Mouse (Mus musculus): Measurements from ENCODE around the gene Rph3al. TPM values are rescaled to one million over a fixed set of nuclear protein-coding genes. Genes with fewer than 3 reads are reported as not detected.

The Rph3al gene
- polyA plus RNA-seq, 1 experiment from 2014 or later = 1.7 TPM

GRCm38 (mm10) chr11:75922741-75923140, 15.5 kb downstream of the Rph3al start:
- Histone ChIP-seq H3K4me1 (peaks cover 13% of the 10 kb centered on the region; the same call in 1 of the 2 replicates), H3K36me3 (replicated peaks) (no peaks in the 10 kb centered on the region), H3K27me3 (no peaks in the 10 kb centered on the region; the same call in 1 of the 2 replicates), H3K4me3 (replicated peaks) (no peak overlapping the region), H3K9me3 (no peaks in the 10 kb centered on the region), H3K4me2 (no peak overlapping the region), H3K27ac (no peak overlapping the region), H3K9ac (no peak overlapping the region)
- 82% methylated on average over 4 of the region's 4 CpGs for WGBS
- ATAC-seq (ENCODE audit: low FRiP score) = no peak

- no peak overlapping the region for H3K9ac ChIP-seq
- no peak overlapping the region for H3K4me3 ChIP-seq (replicated peaks)
- H3K27me3 ChIP-seq = 0 out of 2 replicates have a peak, but pooled peaks cover 6% of the 10 kb centered on the region
- no peak overlapping the region for H3K27ac ChIP-seq
- H3K36me3 ChIP-seq (replicated peaks) = no peaks in the 10 kb centered on the region
- no peaks in the 10 kb centered on the region for H3K9me3 ChIP-seq
- H3K4me1 ChIP-seq = no peaks in the 10 kb centered on the region; the same call in 1 of the 2 replicates
- no peak overlapping the region for H3K4me2 ChIP-seq
- WGBS = 91% methylated on average over 6 of the region's 6 CpGs
- no peak for ATAC-seq (ENCODE audit: low FRiP score)
Observed at GRCm38 (mm10) chr11:75919139-75919538, 19.1 kb downstream of the Rph3al start.

- Histone ChIP-seq H3K36me3 (replicated peaks) (no peaks in the 10 kb centered on the region), H3K4me1 (no peaks in the 10 kb centered on the region; the same call in 1 of the 2 replicates), H3K4me3 (replicated peaks) (no peak overlapping the region), H3K4me2 (no peak overlapping the region), H3K9ac (no peak overlapping the region), H3K27me3 (0 out of 2 replicates have a peak, but pooled peaks cover 6% of the 10 kb centered on the region), H3K9me3 (no peaks in the 10 kb centered on the region), H3K27ac (no peak overlapping the region)
- 84% methylated on average over 3 of the region's 3 CpGs for WGBS
- ATAC-seq (ENCODE audit: low FRiP score) = no peak
Observed at GRCm38 (mm10) chr11:75917340-75917739, 20.9 kb downstream of the Rph3al start.

GRCm38 (mm10) chr11:75913953-75914352, 24.3 kb downstream of the Rph3al start:
- Histone ChIP-seq H3K36me3 (replicated peaks) (no peaks in the 10 kb centered on the region), H3K4me3 (replicated peaks) (no peak overlapping the region), H3K4me2 (no peak overlapping the region), H3K9me3 (no peaks in the 10 kb centered on the region), H3K27ac (no peak overlapping the region), H3K27me3 (0 out of 2 replicates have a peak, but pooled peaks cover 6% of the 10 kb centered on the region), H3K4me1 (no peaks in the 10 kb centered on the region), H3K9ac (no peak overlapping the region)
- ATAC-seq (ENCODE audit: low FRiP score) = no peak
- WGBS = 61% methylated on average over 3 of the region's 3 CpGs

GRCm38 (mm10) chr11:75912944-75913657, 25.1 kb downstream of the Rph3al start:
- H3K36me3 ChIP-seq (replicated peaks) = no peaks in the 10 kb centered on the region
- WGBS = 55% methylated on average over 10 of the region's 10 CpGs
- no peak overlapping the region; the same call in 1 of the 2 replicates for H3K9ac ChIP-seq
- H3K4me3 ChIP-seq (replicated peaks) = no peak overlapping the region
- H3K4me1 ChIP-seq = no peaks in the 10 kb centered on the region
- H3K4me2 ChIP-seq = no peak overlapping the region
- 0 out of 2 replicates have a peak, but pooled peaks cover 6% of the 10 kb centered on the region for H3K27me3 ChIP-seq
- H3K27ac ChIP-seq = no peak overlapping the region
- no peaks in the 10 kb centered on the region for H3K9me3 ChIP-seq
- ATAC-seq (ENCODE audit: low FRiP score) = no peak

- WGBS = 98% methylated on average over 1 of the region's 1 CpGs
- Histone ChIP-seq H3K27ac (no peak overlapping the region), H3K4me3 (replicated peaks) (no peak overlapping the region), H3K9me3 (no peaks in the 10 kb centered on the region), H3K36me3 (replicated peaks) (no peaks in the 10 kb centered on the region), H3K4me2 (no peak overlapping the region), H3K4me1 (no peaks in the 10 kb centered on the region), H3K27me3 (0 out of 2 replicates have a peak, but pooled peaks cover 6% of the 10 kb centered on the region), H3K9ac (no peak overlapping the region)
- ATAC-seq (ENCODE audit: low FRiP score) = no peak
Observed at GRCm38 (mm10) chr11:75911962-75912361, 26.3 kb downstream of the Rph3al start.

- 86% methylated on average over 9 of the region's 9 CpGs for WGBS
- no peak overlapping the region for H3K27ac ChIP-seq
- peaks cover 2% of the 10 kb centered on the region for H3K4me1 ChIP-seq
- no peaks in the 10 kb centered on the region for H3K9me3 ChIP-seq
- H3K27me3 ChIP-seq = 0 out of 2 replicates have a peak, but pooled peaks cover 4% of the 10 kb centered on the region
- H3K4me3 ChIP-seq (replicated peaks) = no peak overlapping the region
- no peaks in the 10 kb centered on the region for H3K36me3 ChIP-seq (replicated peaks)
- H3K9ac ChIP-seq = no peak overlapping the region
- H3K4me2 ChIP-seq = no peak overlapping the region
- no peak for ATAC-seq (ENCODE audit: low FRiP score)
Observed at GRCm38 (mm10) chr11:75909702-75910429, 28.4 kb downstream of the Rph3al start.

GRCm38 (mm10) chr11:75907406-75907805, 30.8 kb downstream of the Rph3al start:
- Histone ChIP-seq H3K4me1 (peaks cover 10% of the 10 kb centered on the region), H3K4me3 (replicated peaks) (no peak overlapping the region), H3K27me3 (no peaks in the 10 kb centered on the region), H3K4me2 (no peak overlapping the region), H3K9me3 (peaks cover 4% of the 10 kb centered on the region; the same call in 1 of the 2 replicates), H3K9ac (no peak overlapping the region), H3K27ac (no peak overlapping the region), H3K36me3 (replicated peaks) (no peaks in the 10 kb centered on the region)
- no peak for ATAC-seq (ENCODE audit: low FRiP score)
- WGBS = 75% methylated on average over 4 of the region's 4 CpGs

GRCm38 (mm10) chr11:75906556-75906955, 31.7 kb downstream of the Rph3al start:
- H3K4me2 ChIP-seq = no peak overlapping the region
- H3K4me1 ChIP-seq = peaks cover 13% of the 10 kb centered on the region
- H3K4me3 ChIP-seq (replicated peaks) = no peak overlapping the region
- H3K27ac ChIP-seq = no peak overlapping the region
- peaks cover 4% of the 10 kb centered on the region; the same call in 1 of the 2 replicates for H3K9me3 ChIP-seq
- H3K27me3 ChIP-seq = no peaks in the 10 kb centered on the region
- 56% methylated on average over 12 of the region's 12 CpGs for WGBS
- H3K9ac ChIP-seq = no peak overlapping the region
- no peaks in the 10 kb centered on the region for H3K36me3 ChIP-seq (replicated peaks)
- ATAC-seq (ENCODE audit: low FRiP score) = no peak

- H3K9me3 ChIP-seq = peaks cover 4% of the 10 kb centered on the region; the same call in 1 of the 2 replicates
- no peaks in the 10 kb centered on the region for H3K36me3 ChIP-seq (replicated peaks)
- H3K4me3 ChIP-seq (replicated peaks) = no peak overlapping the region
- H3K4me1 ChIP-seq = peaks cover 18% of the 10 kb centered on the region
- no peak overlapping the region for H3K9ac ChIP-seq
- 88% methylated on average over 6 of the region's 6 CpGs for WGBS
- no peak for ATAC-seq (ENCODE audit: low FRiP score)
- H3K27me3 ChIP-seq = no peaks in the 10 kb centered on the region
- H3K27ac ChIP-seq = no peak overlapping the region
- H3K4me2 ChIP-seq = no peak overlapping the region
Observed at GRCm38 (mm10) chr11:75904982-75905381, 33.2 kb downstream of the Rph3al start.

GRCm38 (mm10) chr11:75904501-75904900, 33.7 kb downstream of the Rph3al start:
- Histone ChIP-seq H3K9me3 (peaks cover 4% of the 10 kb centered on the region; the same call in 1 of the 2 replicates), H3K9ac (no peak overlapping the region), H3K4me3 (replicated peaks) (no peak overlapping the region), H3K4me2 (no peak overlapping the region), H3K27me3 (no peaks in the 10 kb centered on the region), H3K4me1 (peaks cover 18% of the 10 kb centered on the region), H3K36me3 (replicated peaks) (no peaks in the 10 kb centered on the region), H3K27ac (no peak overlapping the region)
- ATAC-seq (ENCODE audit: low FRiP score) = 0 out of 2 replicates have a peak, but pooled peaks have one; percentile 30
- WGBS = 40% methylated on average over 5 of the region's 5 CpGs

- Histone ChIP-seq H3K9ac (no peak overlapping the region), H3K36me3 (replicated peaks) (no peaks in the 10 kb centered on the region), H3K4me2 (no peak overlapping the region), H3K9me3 (peaks cover 4% of the 10 kb centered on the region; the same call in 1 of the 2 replicates), H3K27me3 (no peaks in the 10 kb centered on the region), H3K4me3 (replicated peaks) (no peak overlapping the region), H3K4me1 (peaks cover 18% of the 10 kb centered on the region), H3K27ac (no peak overlapping the region)
- ATAC-seq (ENCODE audit: low FRiP score) = no peak
- 67% methylated on average over 3 of the region's 3 CpGs for WGBS
Observed at GRCm38 (mm10) chr11:75903486-75903885, 34.7 kb downstream of the Rph3al start.
